Mouse (Mus musculus): Measurements from ENCODE around the gene Cnpy3.

DNA sequence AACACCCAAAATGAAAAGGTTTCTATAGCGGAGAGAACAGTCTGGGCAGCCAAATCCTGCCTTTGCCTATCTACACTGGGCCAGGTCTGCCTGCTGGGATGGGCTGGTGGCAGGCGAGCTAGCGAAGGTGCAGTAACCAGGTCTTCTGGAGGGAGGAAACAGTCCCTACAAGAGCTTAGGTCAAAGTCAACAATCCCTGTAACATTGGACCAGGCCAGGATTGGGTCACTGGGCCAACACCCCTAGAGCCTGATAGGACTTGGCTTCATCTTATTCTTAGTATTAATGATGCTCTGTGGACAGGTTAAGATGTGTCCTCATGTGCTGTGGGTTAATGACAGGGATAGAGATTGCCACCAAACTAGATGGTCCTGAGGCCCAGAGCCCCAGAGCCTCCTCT lies 18.0 kb downstream of the Cnpy3 start:
- TF ChIP-seq CTCF (IDR thresholded peaks at IDR 0.05; ENCODE audit: control insufficient read depth, insufficient read depth, insufficient read length) = no peak
- TF ChIP-seq CEBPB (IDR thresholded peaks at IDR 0.05; ENCODE audit: low read depth) = no peak

Data from C2C12 (cell line).